Mouse (Mus musculus): ENCODE data around the gene Tmem19.

GRCm38 (mm10) chr10:115290671-115291070 is 71.6 kb downstream of the Tmem19 start:
- TF ChIP-seq CTCF (IDR thresholded peaks at IDR 0.05; ENCODE audit: insufficient read depth, low read depth, low read length) (no peak), POLR2A (IDR thresholded peaks at IDR 0.05; ENCODE audit: insufficient read depth, low read depth, low read length) (no peak)
